Mouse (Mus musculus): Measurements from ENCODE around the gene Usp34. TPM values are rescaled to one million over a fixed set of nuclear protein-coding genes. Genes with fewer than 3 reads are reported as not detected.

The Usp34 gene
- polyA plus RNA-seq, 1 experiment = 2.3 TPM

DNA sequence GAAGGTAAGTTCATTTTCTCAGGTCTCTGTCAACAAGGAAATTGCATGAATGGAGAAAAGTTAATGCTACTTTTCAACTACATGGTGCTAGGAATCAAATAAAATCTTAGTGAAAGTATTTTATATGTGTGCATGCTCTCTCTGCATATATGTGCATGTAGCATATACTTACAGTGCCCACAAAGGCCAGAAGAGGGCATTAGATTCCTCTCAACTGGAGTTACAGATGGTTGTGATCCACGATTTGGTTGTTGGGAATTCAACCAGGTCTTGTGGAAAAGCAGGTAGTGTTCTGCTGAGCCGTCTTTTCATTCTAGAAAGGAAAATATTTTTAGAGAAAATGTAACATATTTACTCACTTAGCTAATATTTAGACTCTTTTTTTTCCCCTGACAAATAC is 129.4 kb downstream of the Usp34 start:
- TF ChIP-seq GATA1 (IDR thresholded peaks at IDR 0.05; ENCODE audit: low read length) = no peak

DNA sequence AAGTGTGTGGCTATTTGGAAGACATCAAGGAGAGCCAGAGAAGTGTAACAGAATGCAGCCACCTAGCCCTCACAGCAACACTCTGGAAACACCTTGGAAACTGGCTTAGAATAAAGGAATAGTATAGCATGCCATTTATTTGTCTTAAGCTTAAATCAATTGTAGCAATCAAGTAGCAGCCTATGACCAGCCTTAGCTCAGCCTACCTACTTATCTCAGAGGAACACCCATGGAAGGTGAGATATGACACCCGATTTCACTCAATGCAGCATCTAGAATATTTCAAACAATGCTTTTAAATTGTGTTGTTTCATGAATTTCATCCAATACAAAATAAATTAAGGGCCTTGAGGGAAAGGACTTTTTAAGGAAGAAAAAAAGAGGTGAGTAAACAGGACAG is 183.3 kb downstream of the Usp34 start:
- TF ChIP-seq GATA1 (IDR thresholded peaks at IDR 0.05; ENCODE audit: low read length) = no peak

DNA sequence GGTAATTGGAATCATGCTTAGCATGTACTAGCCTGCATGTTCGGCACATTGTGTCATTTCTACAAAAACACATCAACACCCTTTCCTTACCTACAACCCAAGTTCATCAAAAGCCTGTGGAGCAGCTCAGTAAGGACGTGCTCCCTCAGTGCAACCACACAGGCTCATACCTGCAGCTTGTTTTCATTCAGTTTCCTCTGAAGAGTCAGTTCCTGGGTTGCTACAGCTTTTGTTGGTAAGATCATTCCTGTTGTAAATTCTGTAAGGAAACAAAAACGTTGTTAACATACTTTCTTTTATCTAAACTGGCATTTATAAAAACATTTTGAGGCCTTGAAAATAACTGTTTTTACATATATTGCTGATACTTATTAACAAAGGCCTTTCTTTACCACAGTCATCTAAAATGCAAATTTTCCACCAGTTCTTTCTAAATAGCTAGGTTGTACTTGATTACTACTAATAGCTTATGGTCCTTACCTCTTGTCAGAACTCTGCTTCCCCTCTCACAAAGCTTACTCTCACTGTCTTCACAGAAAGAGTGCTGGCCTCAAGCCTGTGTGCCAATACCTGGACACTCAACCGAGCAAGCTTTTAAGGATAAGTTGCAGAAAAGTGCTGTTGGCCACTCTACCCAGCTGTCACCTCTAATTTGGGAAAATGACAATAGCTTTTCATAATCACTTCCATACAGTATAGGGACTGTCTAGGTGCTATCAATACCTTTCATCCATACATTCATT is 185.5 kb downstream of the Usp34 start:
- TF ChIP-seq GATA1 (IDR thresholded peaks at IDR 0.05; ENCODE audit: low read length) = no peak

DNA sequence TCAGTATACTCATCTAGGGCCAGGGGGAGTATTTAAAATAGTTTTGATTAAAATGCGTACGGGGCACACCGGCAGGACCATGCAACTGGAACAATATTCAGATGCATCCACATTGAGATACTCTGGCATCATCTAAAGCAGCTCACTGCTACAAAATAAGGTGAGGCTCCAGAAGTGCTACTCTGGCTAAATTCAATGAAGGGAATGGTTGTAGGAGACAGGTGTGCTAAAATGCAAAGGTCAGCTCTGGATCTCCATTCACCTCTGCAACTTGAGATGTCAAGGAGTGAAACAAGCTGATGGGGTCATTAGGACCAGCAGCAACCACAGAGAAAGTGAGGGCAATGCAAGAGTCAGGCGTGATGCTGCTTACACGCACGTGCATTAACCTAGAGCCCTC is 188.5 kb downstream of the Usp34 start:
- TF ChIP-seq GATA1 (IDR thresholded peaks at IDR 0.05; ENCODE audit: low read length) = no peak

DNA sequence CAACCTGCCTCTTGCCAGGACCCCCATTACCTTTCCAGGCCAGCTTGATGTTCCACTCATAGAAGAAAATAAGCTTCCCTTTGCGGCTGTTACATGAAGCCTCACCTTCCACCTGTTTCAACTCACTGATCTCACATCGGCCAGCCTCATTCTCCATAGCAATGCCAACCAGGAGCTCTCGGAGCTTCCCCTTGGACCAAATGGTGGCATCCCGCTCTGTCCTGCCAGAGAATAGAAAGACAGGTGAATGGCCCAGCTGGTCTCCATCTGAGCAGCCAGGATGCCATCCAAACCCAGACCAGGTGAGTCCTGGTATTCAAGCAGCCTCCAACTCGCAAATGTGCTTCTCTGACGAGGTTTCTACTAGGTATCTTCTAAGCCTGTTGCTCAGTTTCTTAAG is 190.0 kb downstream of the Usp34 start:
- TF ChIP-seq GATA1 (IDR thresholded peaks at IDR 0.05; ENCODE audit: low read length) = no peak

DNA sequence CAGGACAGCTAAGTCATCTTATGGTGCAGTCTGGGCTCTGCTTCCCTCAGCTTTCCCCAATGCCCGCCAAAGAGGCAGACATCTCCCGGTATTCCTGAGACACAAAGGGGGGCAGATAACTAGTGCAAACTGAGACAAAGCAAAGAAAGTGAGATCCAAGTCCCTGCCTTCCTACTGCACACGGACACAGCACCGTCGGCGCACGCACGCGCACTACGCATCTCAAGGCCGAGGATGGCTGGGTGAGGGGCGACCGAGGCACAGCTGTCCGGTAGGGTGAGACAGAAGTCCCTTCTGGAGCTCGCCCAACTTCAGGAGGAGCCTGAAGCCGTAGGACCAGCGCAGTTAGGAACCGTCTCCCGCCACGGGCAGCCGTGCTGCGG is 190.6 kb downstream of the Usp34 start:
- no peak for TF ChIP-seq GATA1 (IDR thresholded peaks at IDR 0.05; ENCODE audit: low read length)

DNA sequence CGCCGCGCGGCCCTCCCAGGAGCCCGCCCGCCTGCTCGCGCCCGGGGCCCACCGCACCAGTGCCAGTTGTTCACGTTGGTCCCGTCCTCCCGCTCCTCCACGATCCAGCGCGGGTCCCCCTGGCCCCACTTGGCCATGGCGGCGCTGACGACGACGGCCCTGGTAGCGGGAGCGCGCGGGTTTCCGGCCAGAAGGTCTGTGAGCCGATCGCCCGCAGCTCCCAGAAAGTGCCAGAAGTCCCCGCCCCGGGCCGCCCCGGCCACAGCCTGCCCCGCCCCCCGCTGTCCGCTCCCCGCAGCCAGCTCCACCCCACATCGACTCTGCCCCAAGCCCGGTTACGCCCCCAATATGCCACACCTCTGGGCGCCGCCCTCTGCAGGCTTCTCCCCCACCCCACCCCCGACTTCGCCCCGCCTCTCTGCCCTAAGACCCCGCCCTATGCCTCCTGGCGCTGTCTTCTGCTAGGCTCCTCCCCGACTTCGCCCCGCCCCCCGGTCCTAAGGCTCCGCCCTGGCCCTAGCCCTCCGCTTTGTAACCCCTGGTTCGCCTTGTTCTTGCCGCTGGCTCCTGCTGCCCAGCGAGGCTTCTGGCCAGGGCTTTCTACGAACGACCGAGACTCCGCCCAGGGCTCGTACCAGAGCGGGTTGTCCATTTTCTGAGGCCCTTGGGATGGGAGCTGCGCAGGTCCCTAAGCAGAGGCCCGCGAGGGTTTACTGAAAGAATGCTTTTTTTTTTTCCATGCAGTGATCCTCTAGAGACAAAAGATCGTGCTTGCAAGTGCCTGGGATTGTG is 191.2 kb downstream of the Usp34 start, which contains the start of gene Ahsa2:
TSS of gene Ahsa2 (minus strand) at position 313 of the 792 bp plus-strand sequence.
- TF ChIP-seq GATA1 (IDR thresholded peaks at IDR 0.05; ENCODE audit: low read length) = no peak

DNA sequence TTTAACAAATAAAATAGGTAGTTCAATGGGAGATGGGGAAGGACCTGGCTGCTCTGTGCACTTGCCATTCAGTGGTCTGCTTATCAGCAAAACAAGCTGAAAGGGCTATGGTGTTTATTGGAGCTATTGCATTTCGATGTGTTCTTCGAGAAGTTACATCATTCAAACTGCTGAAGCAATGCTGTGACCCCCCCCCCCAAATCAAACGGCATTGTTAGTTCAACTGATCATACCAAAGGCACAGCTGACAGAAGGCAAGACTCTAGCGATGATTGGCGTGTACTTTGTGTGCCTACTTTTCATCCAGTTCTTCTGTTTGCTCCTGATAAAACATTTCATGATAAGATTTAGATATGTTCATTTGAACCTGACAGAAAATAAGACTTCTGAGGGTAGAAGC is 191.9 kb downstream of the Usp34 start:
- no peak for TF ChIP-seq GATA1 (IDR thresholded peaks at IDR 0.05; ENCODE audit: low read length)

DNA sequence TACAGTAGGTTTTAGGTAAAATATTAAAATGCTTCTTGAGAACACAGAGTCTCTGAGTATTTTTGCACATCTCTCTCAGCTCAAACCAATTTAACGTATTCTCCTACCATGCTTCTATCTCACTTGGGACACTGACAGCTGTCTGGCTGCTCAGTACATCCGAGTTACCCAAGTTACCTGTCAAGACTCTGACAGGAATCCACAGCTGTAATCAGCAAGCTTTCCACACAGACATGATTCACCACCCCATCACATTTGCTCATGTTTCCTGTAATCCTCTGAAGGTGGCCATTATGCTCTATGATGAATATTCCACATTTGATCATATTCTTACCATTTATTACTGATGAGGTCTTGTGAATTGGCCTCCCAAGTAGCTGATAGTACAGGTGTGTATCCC is 208.6 kb downstream of the Usp34 start:
- no peak for TF ChIP-seq GATA1 (IDR thresholded peaks at IDR 0.05; ENCODE audit: low read length)

DNA sequence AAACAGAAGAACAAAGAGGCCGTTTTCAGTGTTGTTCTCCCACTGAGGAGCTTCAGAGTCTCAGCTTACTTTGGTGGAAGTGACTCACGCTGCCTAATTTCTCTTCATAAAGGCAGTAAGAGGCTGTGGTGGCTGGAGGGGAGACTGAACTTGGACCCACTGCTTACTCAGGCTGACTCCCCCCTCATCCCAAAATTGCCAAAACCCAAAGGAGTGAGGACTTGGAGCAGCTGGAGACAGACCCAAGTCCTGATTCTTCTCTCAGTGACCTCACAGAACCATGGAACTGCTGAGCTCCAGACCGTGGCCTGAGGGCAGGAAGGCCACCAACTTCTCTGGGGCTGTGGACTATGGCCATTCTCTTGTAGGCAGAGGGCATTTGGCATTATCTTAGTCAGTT is 212.3 kb downstream of the Usp34 start:
- TF ChIP-seq GATA1 (IDR thresholded peaks at IDR 0.05; ENCODE audit: low read length) = no peak

DNA sequence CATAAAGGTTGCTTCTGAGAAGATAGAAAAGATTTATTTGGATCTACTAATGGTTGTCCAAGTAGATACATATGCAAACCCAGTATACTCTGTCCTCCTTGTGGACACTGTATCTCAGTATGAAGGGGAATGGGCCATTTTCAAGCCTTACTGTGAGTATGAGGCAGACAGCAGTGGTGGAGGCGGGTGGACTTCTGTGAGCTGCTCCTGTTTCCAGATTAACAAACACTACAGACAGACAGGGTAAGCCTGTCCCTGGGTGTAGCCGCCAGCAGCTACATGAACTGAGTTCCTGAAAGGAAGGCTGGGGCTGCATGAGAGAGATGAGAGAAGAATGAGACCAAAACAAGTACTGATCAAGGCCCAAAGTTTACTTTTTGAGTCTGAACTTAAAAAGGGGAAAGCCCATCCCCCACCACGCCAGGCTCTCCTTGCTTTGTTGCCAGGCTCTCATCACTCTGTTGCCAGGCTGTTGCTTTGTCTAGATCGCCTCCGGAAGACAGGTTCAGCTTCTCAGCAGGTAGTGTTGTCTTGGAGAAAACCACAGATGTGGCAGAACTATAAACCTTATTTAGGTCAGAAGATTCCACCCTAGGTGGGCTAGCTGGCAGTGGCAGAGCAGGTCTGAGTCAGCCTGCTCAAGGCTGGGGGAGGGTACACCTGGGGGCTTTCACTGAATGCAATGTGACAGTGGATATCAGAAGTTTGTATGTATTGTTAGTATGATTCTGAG is 213.9 kb downstream of the Usp34 start, which contains the start of gene 1700093K21Rik:
TSS of gene 1700093K21Rik (minus strand) at position 683 of the 733 bp plus-strand sequence.
- no peak for TF ChIP-seq GATA1 (IDR thresholded peaks at IDR 0.05; ENCODE audit: low read length)

DNA sequence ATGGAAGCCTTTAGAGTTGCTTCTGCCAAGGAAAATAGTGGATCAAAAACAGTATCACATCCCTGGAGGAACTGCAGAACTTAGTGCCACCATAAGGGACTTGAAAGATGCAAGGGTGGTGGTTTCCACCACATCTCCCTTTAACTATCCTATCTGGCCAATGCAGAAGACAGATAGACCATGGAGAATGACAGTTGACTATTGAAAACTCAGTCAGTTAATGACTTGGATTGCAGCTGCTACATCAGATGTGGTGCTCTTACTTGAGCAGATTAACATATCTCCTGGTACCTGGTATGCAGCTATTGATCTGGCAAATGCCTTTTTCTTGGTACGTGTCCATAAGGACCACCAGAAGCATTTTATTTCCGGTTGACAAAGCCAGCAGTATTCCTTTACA is 230.8 kb downstream of the Usp34 start:
- no peak for TF ChIP-seq GATA1 (IDR thresholded peaks at IDR 0.05; ENCODE audit: low read length)

Other genes starting within 250 kb of the Usp34 start
- gene Xpo1, start 50.9 kb upstream of the Usp34 start, polyA plus RNA-seq (2012) = 31.8 and 39.2 TPM in 2 replicates
- gene Ahsa2, start 191.1 kb downstream of the Usp34 start, polyA plus RNA-seq (2012) = 18.8 and 25.6 TPM in 2 replicates
- gene 1700093K21Rik, start 214.3 kb downstream of the Usp34 start, polyA plus RNA-seq (2012) = not detected in 2 replicates

All from G1E-ER4 (cell line).